Mouse (Mus musculus): ENCODE measurements around the gene Tmem242.

DNA sequence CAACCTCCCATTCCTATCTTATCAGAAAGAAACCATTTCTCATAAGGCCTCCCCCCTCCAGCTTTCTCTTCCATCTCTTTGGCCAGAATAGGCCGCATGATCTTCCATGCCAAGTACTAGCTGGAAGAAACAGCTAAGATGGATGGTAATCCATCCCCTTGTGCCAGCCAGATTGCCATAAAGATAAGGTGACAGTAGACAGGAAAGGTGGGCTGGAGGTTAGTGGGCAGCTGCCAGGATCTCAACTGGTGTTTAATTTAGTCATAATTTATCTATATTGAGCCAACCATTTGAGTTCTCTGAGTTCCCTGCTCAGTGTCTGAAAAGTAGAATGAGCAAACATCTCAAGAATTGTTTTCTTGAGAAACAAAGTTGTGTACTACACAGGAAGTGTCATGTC lies 54.4 kb downstream of the Tmem242 start:
- no peak for TF ChIP-seq POLR2A (IDR thresholded peaks at IDR 0.05; ENCODE audit: control insufficient read depth, low read depth, low read length)
- TF ChIP-seq CTCF (IDR thresholded peaks at IDR 0.05; ENCODE audit: control insufficient read depth, insufficient read depth, insufficient replicate concordance, low read depth, low read length) = no peak
